ENCODE assay signal across 12 mouse cellular contexts in genomic region chr6:115855733-115856360, GRCm38 (mm10). TPM values are rescaled to one million over a fixed set of nuclear protein-coding genes. Genes with fewer than 3 reads are reported as not detected.
A peak's percentile ranks its signal among the peaks of the same experiment; 100 is the strongest.
DNase-seq lines count a peak whose midpoint lies in the region; ATAC-seq and TF ChIP-seq lines count a peak whose summit lies in the region.
"Had no signal": no experiment of that assay in that cellular context is flagged by ENCODE, and none has a peak within 500 bp of the region (broad histone marks: within the 10 kb centered on the region; RNA-seq: fewer than 3 reads in every experiment).

No protein-coding gene starts in this region.

- H3K4me1 ChIP-seq in forebrain, postnatal 0 days (ENCODE audit: insufficient read depth) = peaks cover 10% of the 10 kb centered on the region; the same call in 1 of the 2 replicates
- peaks cover 27% of the 10 kb centered on the region for H3K4me1 ChIP-seq in forebrain, embryonic 10.5 days
- peaks cover 36% of the 10 kb centered on the region for H3K4me1 ChIP-seq in lung, embryonic 16.5 days (replicated peaks; ENCODE audit: control insufficient read depth, insufficient read depth, low read length)
- H3K4me1 ChIP-seq in stomach, embryonic 15.5 days = peaks cover 26% of the 10 kb centered on the region

- no peak for ATAC-seq in forebrain, postnatal 0 days
- ATAC-seq in lung, embryonic 16.5 days (ENCODE audit: low read depth) = no peak
- ATAC-seq in stomach, embryonic 15.5 days (ENCODE audit: insufficient read depth, low FRiP score, low read depth) = no peak
- ATAC-seq: forebrain, embryonic 14.5 days had no signal

- no peaks in the 10 kb centered on the region for H3K9me3 ChIP-seq in forebrain, postnatal 0 days (ENCODE audit: low read length)
- H3K9me3 ChIP-seq in forebrain, embryonic 10.5 days = no peaks in the 10 kb centered on the region
- H3K9me3 ChIP-seq in lung, embryonic 16.5 days (ENCODE audit: control insufficient read depth, low read length) = no peaks in the 10 kb centered on the region
- no peaks in the 10 kb centered on the region for H3K9me3 ChIP-seq in stomach, embryonic 15.5 days

- no peak overlapping the region for H3K9ac ChIP-seq in forebrain, postnatal 0 days
- H3K9ac ChIP-seq in lung, embryonic 16.5 days (ENCODE audit: low read length) = 0 out of 2 replicates have a peak overlapping the region, but pooled peaks have one; percentile 39
- H3K9ac ChIP-seq in stomach, embryonic 15.5 days = no peak overlapping the region

- no peak overlapping the region for H3K27ac ChIP-seq in forebrain, postnatal 0 days (ENCODE audit: low read depth, low read length)
- H3K27ac ChIP-seq in forebrain, embryonic 10.5 days = no peak overlapping the region
- H3K27ac ChIP-seq in lung, embryonic 16.5 days (ENCODE audit: low read length) = peak overlapping the region; percentile 46
- peak overlapping the region; percentile 64 for H3K27ac ChIP-seq in stomach, embryonic 15.5 days

- TF ChIP-seq CTCF in forebrain, postnatal 0 days (IDR thresholded peaks at IDR 0.05; ENCODE audit: low read depth) = no peak

- DNase-seq in forebrain, postnatal 0 days = peak; percentile 24
- no peak for DNase-seq in forebrain, embryonic 10.5 days (ENCODE audit: extremely low spot score, low spot score)
- peak; percentile 70 for DNase-seq in kidney, adult 9 months
- no peak for DNase-seq in kidney, postnatal 10 days
- DNase-seq in lung, postnatal 36 days = no peak
- no peak for DNase-seq in urinary bladder, postnatal 25 days (ENCODE audit: low spot score)
- DNase-seq: B cell, adult 2 months; thymus, adult 2 months had no signal

- no peaks in the 10 kb centered on the region for H3K27me3 ChIP-seq in forebrain, postnatal 0 days (ENCODE audit: insufficient read depth, low read length)
- H3K27me3 ChIP-seq in forebrain, embryonic 10.5 days (ENCODE audit: poor library complexity, severe bottlenecking) = no peaks in the 10 kb centered on the region
- H3K27me3 ChIP-seq in lung, embryonic 16.5 days (ENCODE audit: control insufficient read depth, insufficient read depth, low read depth, low read length) = no peaks in the 10 kb centered on the region
- H3K27me3 ChIP-seq in stomach, embryonic 15.5 days (replicated peaks) = no peaks in the 10 kb centered on the region

- no peaks in the 10 kb centered on the region for H3K36me3 ChIP-seq in forebrain, postnatal 0 days (ENCODE audit: insufficient read depth)
- peaks cover 2% of the 10 kb centered on the region for H3K36me3 ChIP-seq in forebrain, embryonic 10.5 days (replicated peaks)
- H3K36me3 ChIP-seq in lung, embryonic 16.5 days (ENCODE audit: control insufficient read depth, insufficient read depth, low read length) = no peaks in the 10 kb centered on the region
- H3K36me3 ChIP-seq in stomach, embryonic 15.5 days = no peaks in the 10 kb centered on the region

- 54% methylated on average over 3 of the region's 3 CpGs for WGBS in forebrain, postnatal 0 days
- 85% methylated on average over 3 of the region's 3 CpGs for WGBS in forebrain, embryonic 10.5 days
- 68% methylated on average over 3 of the region's 3 CpGs for WGBS in lung, embryonic 16.5 days
- 71% methylated on average over 3 of the region's 3 CpGs for WGBS in stomach, embryonic 15.5 days

- no peak overlapping the region for H3K4me3 ChIP-seq in forebrain, postnatal 0 days (ENCODE audit: low read depth, low read length)
- H3K4me3 ChIP-seq in forebrain, embryonic 10.5 days = no peak overlapping the region
- H3K4me3 ChIP-seq in lung, embryonic 16.5 days (ENCODE audit: low read length) = no peak overlapping the region
- no peak overlapping the region for H3K4me3 ChIP-seq in stomach, embryonic 15.5 days (replicated peaks)

- H3K4me2 ChIP-seq in forebrain, postnatal 0 days (ENCODE audit: low read depth) = no peak overlapping the region
- no peak overlapping the region for H3K4me2 ChIP-seq in lung, embryonic 16.5 days (ENCODE audit: low read depth, low read length)
- 0 out of 2 replicates have a peak overlapping the region, but pooled peaks have one; percentile 6 for H3K4me2 ChIP-seq in stomach, embryonic 15.5 days

RNA-seq across cellular contexts. Expression of gene Ift122, which starts 2.6 kb away (rescaled TPM):
- 27.1 and 32.6 TPM in 2 replicates for total RNA-seq in forebrain, postnatal 0 days (2014; rRNA removed)
- 17.6 and 25.6 TPM in 2 replicates for polyA plus RNA-seq in forebrain, postnatal 0 days (2015; fragmentation: Nextera tagmentation; extraction: Ambion mirVana)
- polyA plus RNA-seq in forebrain, embryonic 10.5 days (2016; fragmentation: Nextera tagmentation; extraction: Ambion mirVana) = 31.0 TPM in 2 replicates
- polyA plus RNA-seq in lung, embryonic 16.5 days (2015; fragmentation: Nextera tagmentation; extraction: Ambion mirVana) = 23.4 and 23.5 TPM in 2 replicates
- polyA plus RNA-seq in stomach, embryonic 15.5 days (2015; fragmentation: Nextera tagmentation; extraction: Ambion mirVana) = 18.8 and 18.9 TPM in 2 replicates

RNA-seq across cellular contexts. Expression of gene Mbd4, which starts 2.7 kb away (rescaled TPM):
- 6.6 and 6.7 TPM in 2 replicates for total RNA-seq in forebrain, postnatal 0 days (2014; rRNA removed)
- polyA plus RNA-seq in forebrain, postnatal 0 days (2015; fragmentation: Nextera tagmentation; extraction: Ambion mirVana) = 4.3 and 6.8 TPM in 2 replicates
- 36.2 and 39.2 TPM in 2 replicates for polyA plus RNA-seq in forebrain, embryonic 10.5 days (2016; fragmentation: Nextera tagmentation; extraction: Ambion mirVana)
- 22.4 and 23.5 TPM in 2 replicates for polyA plus RNA-seq in lung, embryonic 16.5 days (2015; fragmentation: Nextera tagmentation; extraction: Ambion mirVana)
- polyA plus RNA-seq in stomach, embryonic 15.5 days (2015; fragmentation: Nextera tagmentation; extraction: Ambion mirVana) = 15.4 and 19.4 TPM in 2 replicates

RNA-seq across cellular contexts. Expression of gene Efcab12, which starts 17.6 kb away (rescaled TPM):
- 2.4 and 4.4 TPM in 2 replicates for total RNA-seq in forebrain, postnatal 0 days (2014; rRNA removed)
- polyA plus RNA-seq in forebrain, postnatal 0 days (2015; fragmentation: Nextera tagmentation; extraction: Ambion mirVana) = 1.4 and 1.7 TPM in 2 replicates
- 1.7 and 1.9 TPM in 2 replicates for polyA plus RNA-seq in forebrain, embryonic 10.5 days (2016; fragmentation: Nextera tagmentation; extraction: Ambion mirVana)
- 1.8 and 2.1 TPM in 2 replicates for polyA plus RNA-seq in lung, embryonic 16.5 days (2015; fragmentation: Nextera tagmentation; extraction: Ambion mirVana)
- polyA plus RNA-seq in stomach, embryonic 15.5 days (2015; fragmentation: Nextera tagmentation; extraction: Ambion mirVana) = 0.58 and 0.71 TPM in 2 replicates
- total RNA-seq: MEL had no signal

RNA-seq across cellular contexts. Expression of gene Rpl32, which starts 47.3 kb away (rescaled TPM):
- 1,524 and 2,855 TPM in 2 replicates for total RNA-seq in forebrain, postnatal 0 days (2014; rRNA removed)
- polyA plus RNA-seq in forebrain, postnatal 0 days (2015; fragmentation: Nextera tagmentation; extraction: Ambion mirVana) = 1,212 and 1,517 TPM in 2 replicates
- 1,831 and 1,874 TPM in 2 replicates for polyA plus RNA-seq in forebrain, embryonic 10.5 days (2016; fragmentation: Nextera tagmentation; extraction: Ambion mirVana)
- polyA plus RNA-seq in lung, embryonic 16.5 days (2015; fragmentation: Nextera tagmentation; extraction: Ambion mirVana) = 2,193 and 2,268 TPM in 2 replicates
- 2,176 and 2,210 TPM in 2 replicates for polyA plus RNA-seq in stomach, embryonic 15.5 days (2015; fragmentation: Nextera tagmentation; extraction: Ambion mirVana)

Comparison
In these comparisons a context has a peak if more than half of its experiments do, and no peak if none do; other contexts are left out.
1. DNase-seq: peak in forebrain, postnatal 0 days (single experiment) and kidney, adult 9 months (single experiment); none in forebrain, embryonic 10.5 days (single experiment), kidney, postnatal 10 days (single experiment), lung, postnatal 36 days (single experiment) and urinary bladder, postnatal 25 days (single experiment).
2. H3K27ac ChIP-seq: peak in lung, embryonic 16.5 days (single experiment) and stomach, embryonic 15.5 days (single experiment); none in forebrain, postnatal 0 days (single experiment) and forebrain, embryonic 10.5 days (single experiment).